Mouse (Mus musculus) left cerebral cortex, adult 2 months (tissue): ENCODE data around the gene Sytl3. TPM values are rescaled to one million over a fixed set of nuclear protein-coding genes. Genes with fewer than 3 reads are reported as not detected.
"Not testable (repeated sequence)": the region's sequence is repeated elsewhere in the genome, so short reads cannot be mapped to it uniquely, and the experiment has no call there.

Source experiments
- DNase-seq, 2 experiments: peaks; one replicate each; pipeline ENCODE4 v3.0.0; 2021 to 2022; ENCODE audit warnings: low spot score in 2 of 2, mixed read lengths in 1 of 2; ENCODE audit errors: extremely low spot score in 1 of 2
- H3K27ac ChIP-seq: fragments of 200-600 bp; 2 replicates; pipeline ENCODE4 v1.8.1; 2022
- H3K4me3 ChIP-seq: fragments of 200-600 bp; 2 replicates; pipeline ENCODE4 v1.8.1; 2022
- CTCF ChIP-seq: fragments of 200-600 bp; IDR thresholded peaks from 2 replicates; pipeline ENCODE4 v1.8.1; 2022; ENCODE audit warnings: antibody characterized with exemption, mild to moderate bottlenecking, moderate library complexity
- intact Hi-C: fragments of 180-260 bp; cut with DNase I; formaldehyde crosslinking; loops from one replicate; pipeline ENCODE4 v1.15.1; 2025
- total RNA-seq, 2 experiments: library from RNA; stranded (reverse); gene quantifications; 2 replicates each; pipeline ENCODE4 v1.2.3; 2021

Sytl3 gene
- total RNA-seq, 2 experiments from 2014 or later: 0.34 to 0.77 TPM

GRCm38 (mm10) chr17:6691596-6691995 is 32.7 kb downstream of the Sytl3 start:
- H3K27ac ChIP-seq, H3K4me3 ChIP-seq, intact Hi-C loops: not testable (repeated sequence)
- peak; percentile 87 to 95 for DNase-seq
- TF ChIP-seq CTCF: peak; percentile 82

- DNase-seq, H3K27ac ChIP-seq, intact Hi-C loops: not testable (repeated sequence)
Observed at GRCm38 (mm10) chr17:6695712-6696111, 36.8 kb downstream of the Sytl3 start.

GRCm38 (mm10) chr17:6696521-6696920 is 37.6 kb downstream of the Sytl3 start:
- DNase-seq, H3K27ac ChIP-seq, H3K4me3 ChIP-seq, intact Hi-C loops: not testable (repeated sequence)

More at GRCm38 (mm10) chr17:6695712-6696111, 36.8 kb downstream of the Sytl3 start:
- not testable (repeated sequence) for H3K4me3 ChIP-seq

GRCm38 (mm10) chr17:6697224-6697775 is 38.4 kb downstream of the Sytl3 start:
- DNase-seq: peak; percentile 54 to 58

GRCm38 (mm10) chr17:6699502-6699901 is 40.6 kb downstream of the Sytl3 start:
- DNase-seq: not testable (repeated sequence)

More at GRCm38 (mm10) chr17:6697224-6697775, 38.4 kb downstream of the Sytl3 start:
- intact Hi-C loops, H3K27ac ChIP-seq, H3K4me3 ChIP-seq: not testable (repeated sequence)
- TF ChIP-seq CTCF: peak; percentile 58

GRCm38 (mm10) chr17:6700077-6700476 is 41.2 kb downstream of the Sytl3 start:
- H3K27ac ChIP-seq, intact Hi-C loops, DNase-seq, H3K4me3 ChIP-seq: not testable (repeated sequence)

More at GRCm38 (mm10) chr17:6699502-6699901, 40.6 kb downstream of the Sytl3 start:
- H3K4me3 ChIP-seq, intact Hi-C loops, H3K27ac ChIP-seq: not testable (repeated sequence)

GRCm38 (mm10) chr17:6702625-6703221 is 43.8 kb downstream of the Sytl3 start:
- H3K27ac ChIP-seq, H3K4me3 ChIP-seq, intact Hi-C loops, DNase-seq: not testable (repeated sequence)

DNA sequence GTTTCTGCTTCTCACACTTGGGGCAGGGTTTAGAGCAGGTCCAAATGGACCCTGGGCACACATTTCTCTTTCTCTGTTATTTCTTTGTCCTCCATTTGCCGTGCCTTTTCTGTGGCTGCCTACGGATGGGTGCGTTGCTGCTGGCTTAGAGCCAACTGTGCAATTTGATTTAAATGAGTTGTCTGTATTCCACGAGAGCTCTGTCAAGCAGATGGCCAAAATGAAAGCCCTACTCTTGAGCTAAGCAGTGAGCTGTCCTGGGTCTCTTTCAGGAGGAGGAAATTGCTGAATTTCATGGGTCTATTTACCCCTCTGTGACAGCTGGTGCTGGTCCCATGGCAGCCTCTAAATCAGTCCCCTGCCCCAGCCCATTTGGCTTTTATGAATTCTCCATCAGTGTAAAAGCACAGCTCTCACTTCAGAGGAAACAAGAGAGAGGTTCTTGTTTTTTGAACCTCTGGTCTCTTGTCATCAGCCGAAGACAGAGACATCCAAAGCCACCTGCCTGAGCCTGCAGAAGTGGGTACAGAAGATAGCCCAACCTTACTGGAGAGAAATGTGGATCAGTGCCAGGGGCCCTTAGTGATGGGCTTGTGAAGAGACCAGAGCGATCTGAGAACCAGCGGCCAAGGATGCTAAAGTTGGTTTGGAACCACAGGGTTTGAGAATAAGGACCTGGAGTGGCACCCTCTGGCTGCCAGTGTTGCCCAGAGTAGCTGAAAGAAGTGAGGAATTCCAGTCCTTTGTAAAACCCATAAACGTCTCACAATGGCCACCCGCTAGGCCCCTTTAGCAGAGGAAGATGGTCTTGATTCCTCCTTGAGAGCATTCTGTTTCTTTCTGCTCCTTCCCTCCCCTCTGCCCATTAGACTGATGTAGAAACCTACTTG is 44.7 kb downstream of the Sytl3 start:
- intact Hi-C loops, H3K4me3 ChIP-seq, H3K27ac ChIP-seq, DNase-seq: not testable (repeated sequence)

DNA sequence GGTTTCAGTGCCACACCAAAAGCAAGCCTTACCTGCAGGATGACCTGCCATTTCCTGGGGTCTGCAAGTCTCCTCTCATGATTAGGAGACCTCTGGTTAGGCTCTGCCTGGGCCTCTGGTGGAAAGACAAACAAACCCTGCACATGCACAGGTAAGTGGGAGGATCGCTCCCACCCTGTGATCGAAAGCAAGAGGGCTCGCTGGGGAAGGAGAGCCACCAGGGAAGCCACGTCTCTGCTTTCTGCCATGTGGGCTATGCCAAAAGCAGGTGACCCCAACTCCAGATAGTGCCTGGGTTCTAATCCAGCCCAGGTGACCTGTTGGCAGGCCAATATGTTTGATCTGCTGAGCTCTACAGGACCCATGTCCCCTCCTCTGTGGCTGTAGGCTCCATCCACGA is 47.6 kb downstream of the Sytl3 start:
- DNase-seq, H3K27ac ChIP-seq, intact Hi-C loops, H3K4me3 ChIP-seq: not testable (repeated sequence)

DNA sequence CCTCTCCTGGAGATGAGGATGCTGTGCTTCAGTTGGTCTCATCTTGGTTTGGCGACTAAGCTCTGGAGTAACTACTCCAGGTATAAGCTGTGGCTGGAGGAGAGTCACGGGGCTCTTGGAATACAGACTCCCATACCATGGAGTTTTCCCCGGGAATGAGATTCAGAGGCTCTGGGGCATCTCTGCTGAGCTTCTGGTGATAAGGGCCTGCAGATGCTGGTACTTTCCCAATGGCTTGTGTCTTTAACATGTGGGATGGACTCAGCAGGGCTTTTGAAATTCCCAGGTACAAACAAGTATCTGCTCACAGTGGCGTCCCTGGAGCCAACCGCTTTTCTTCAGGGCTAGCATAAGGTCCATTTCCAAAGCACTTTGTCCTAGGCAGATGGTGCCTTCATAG is 48.5 kb downstream of the Sytl3 start:
- intact Hi-C loops, H3K27ac ChIP-seq, H3K4me3 ChIP-seq, DNase-seq: not testable (repeated sequence)

GRCm38 (mm10) chr17:6708194-6708593 is 49.3 kb downstream of the Sytl3 start:
- H3K4me3 ChIP-seq, H3K27ac ChIP-seq, intact Hi-C loops, DNase-seq: not testable (repeated sequence)

GRCm38 (mm10) chr17:6713483-6713882 is 54.6 kb downstream of the Sytl3 start:
- DNase-seq, intact Hi-C loops, H3K4me3 ChIP-seq, H3K27ac ChIP-seq: not testable (repeated sequence)

GRCm38 (mm10) chr17:6713944-6714343 is 55.1 kb downstream of the Sytl3 start:
- H3K27ac ChIP-seq, H3K4me3 ChIP-seq, intact Hi-C loops, DNase-seq: not testable (repeated sequence)
